Mouse (Mus musculus) heart, postnatal 0 days (tissue): ENCODE data around the gene Ifit1bl1. TPM values are rescaled to one million over a fixed set of nuclear protein-coding genes. Genes with fewer than 3 reads are reported as not detected.
"Not testable (repeated sequence)": the region's sequence is repeated elsewhere in the genome, so short reads cannot be mapped to it uniquely, and the experiment has no call there.

ENCODE experiments used
- ATAC-seq: fragments of 200-750 bp; cut with Nextera tagmentation; 2 replicates; pipeline ENCODE4 v1.8.0; 2017; ENCODE audit warnings: low read depth, moderate number of reproducible peaks, moderate library complexity; ENCODE audit not compliant: insufficient read depth
- DNase-seq: peaks from one replicate; pipeline ENCODE4 v3.0.0-alpha.2; 2016; ENCODE audit warnings: low spot score
- H3K27ac ChIP-seq: fragments of 300-500 bp; sonication (generic); 2 replicates; pipeline ENCODE4 v1.5.1; 2014; ENCODE audit warnings: low read depth, mild to moderate bottlenecking
- H3K27me3 ChIP-seq: fragments of 300-500 bp; sonication (generic); 2 replicates; pipeline ENCODE4 v1.6.1; 2014; ENCODE audit warnings: low read length, mixed read lengths; ENCODE audit not compliant: control insufficient read depth, insufficient read depth
- H3K36me3 ChIP-seq: fragments of 300-500 bp; sonication (generic); replicated peaks from 2 replicates; pipeline ENCODE4 v1.6.1; 2014; ENCODE audit warnings: low read length, mixed read lengths; ENCODE audit not compliant: control insufficient read depth, insufficient read depth
- H3K4me1 ChIP-seq: fragments of 300-500 bp; sonication (generic); 2 replicates; pipeline ENCODE4 v1.6.1; 2014; ENCODE audit warnings: antibody characterized with exemption; ENCODE audit not compliant: control insufficient read depth, insufficient read depth
- H3K4me2 ChIP-seq: fragments of 300-500 bp; sonication (generic); 2 replicates; pipeline ENCODE4 v1.6.1; 2014; ENCODE audit warnings: low read depth, mild to moderate bottlenecking, low read length, moderate library complexity
- H3K4me3 ChIP-seq: fragments of 300-500 bp; sonication (generic); 2 replicates; pipeline ENCODE4 v1.5.1; 2014; ENCODE audit warnings: low read depth, low read length
- H3K9ac ChIP-seq: fragments of 300-500 bp; sonication (generic); replicated peaks from 2 replicates; pipeline ENCODE4 v1.6.1; 2014; ENCODE audit warnings: low read depth, low read length, mixed read lengths
- H3K9me3 ChIP-seq: fragments of 300-500 bp; sonication (generic); replicated peaks from 2 replicates; pipeline ENCODE4 v1.6.1; 2016; ENCODE audit warnings: low read length; ENCODE audit not compliant: control insufficient read depth
- CTCF ChIP-seq: IDR thresholded peaks from 2 replicates; pipeline ENCODE4 v1.5.1; 2016; ENCODE audit warnings: antibody characterized with exemption, control low read depth, low read depth
- EP300 ChIP-seq: IDR thresholded peaks from 2 replicates; pipeline ENCODE4 v1.6.1; 2016; ENCODE audit warnings: antibody characterized with exemption, low read depth
- WGBS: fragments of 180-500 bp; shearing (Covaris S2); extraction: QIAGEN DNeasy Blood & Tissue Kit; methylation state at CpG from one replicate; pipeline ENCODE4 v1.1.7; 2014; 5-methylcytosine and 5-hydroxymethylcytosine counted together
- polyA plus RNA-seq: library from polyadenylated mRNA; unstranded; fragments of >200 nt; fragmentation: Nextera tagmentation; extraction: Ambion mirVana; gene quantifications from 2 replicates; pipeline ENCODE4 v1.2.1, GENCODE M21; 2015
- total RNA-seq: library from RNA; depleted of rRNA; stranded (reverse); fragments of >200 nt; gene quantifications from 2 replicates; pipeline ENCODE4 v1.2.3, GENCODE M21; 2014; ENCODE audit warnings: low replicate concordance

Gene Ifit1bl1
- total and polyA plus RNA-seq, 2 experiments from 2014 or later, result 0.50 to 3.3 TPM

GRCm38 (mm10) chr19:34620871-34621270 lies 19.1 kb upstream of the Ifit1bl1 start:
- ATAC-seq (no peak), DNase-seq (no peak)
- no peaks in the 10 kb centered on the region for H3K36me3 ChIP-seq
- H3K4me2 ChIP-seq, result no peak overlapping the region
- no peak overlapping the region for H3K9ac ChIP-seq
- H3K4me1 ChIP-seq, result no peaks in the 10 kb centered on the region
- H3K9me3 ChIP-seq, result no peaks in the 10 kb centered on the region
- H3K27me3 ChIP-seq, result no peaks in the 10 kb centered on the region
- H3K4me3 ChIP-seq, result no peak overlapping the region
- no peak overlapping the region for H3K27ac ChIP-seq
- no peak for TF ChIP-seq CTCF
- no peak for TF ChIP-seq EP300
- WGBS, result 91% methylated on average over 5 of the region's 5 CpGs

- H3K4me1 ChIP-seq, H3K9me3 ChIP-seq, H3K27ac ChIP-seq, H3K36me3 ChIP-seq, DNase-seq, H3K9ac ChIP-seq, H3K4me2 ChIP-seq, H3K27me3 ChIP-seq, ATAC-seq, H3K4me3 ChIP-seq: not testable (repeated sequence)
- WGBS, result 69% methylated on average over 5 of the region's 11 CpGs
Measured at GRCm38 (mm10) chr19:34612243-34613001, 10.7 kb upstream of the Ifit1bl1 start.

- H3K9ac ChIP-seq, H3K27ac ChIP-seq, H3K4me1 ChIP-seq, H3K9me3 ChIP-seq, H3K36me3 ChIP-seq, ATAC-seq, H3K4me2 ChIP-seq, DNase-seq, H3K27me3 ChIP-seq, H3K4me3 ChIP-seq: not testable (repeated sequence)
- WGBS, result 64% methylated on average over 3 of the region's 3 CpGs
Measured at GRCm38 (mm10) chr19:34610118-34610517, 8.4 kb upstream of the Ifit1bl1 start.

GRCm38 (mm10) chr19:34607237-34608051 lies 5.7 kb upstream of the Ifit1bl1 start, which contains the start of gene Ifit3b:
Ifit3b (plus strand) TSS chr19:34607970.
- peak within 1 kb of the TSS; percentile 35 for H3K27ac ChIP-seq
- DNase-seq (peak; percentile 29), ATAC-seq (peak; percentile 82)
- not testable (repeated sequence) for H3K4me1 ChIP-seq, H3K4me3 ChIP-seq, H3K36me3 ChIP-seq, H3K27me3 ChIP-seq, H3K9me3 ChIP-seq, H3K4me2 ChIP-seq, H3K9ac ChIP-seq
- WGBS, result 20% methylated on average over 4 of the region's 4 CpGs

- no peak overlapping the region for H3K27ac ChIP-seq
- H3K36me3 ChIP-seq, result no peaks in the 10 kb centered on the region
- no peak overlapping the region for H3K9ac ChIP-seq
- no peak overlapping the region for H3K4me3 ChIP-seq
- TF ChIP-seq CTCF (no peak), EP300 (no peak)
- DNase-seq, result no peak
- H3K4me2 ChIP-seq, result no peak overlapping the region
- 86% methylated on average over 3 of the region's 3 CpGs for WGBS
- no peaks in the 10 kb centered on the region for H3K27me3 ChIP-seq
- no peaks in the 10 kb centered on the region for H3K4me1 ChIP-seq
- no peak for ATAC-seq
- H3K9me3 ChIP-seq, result no peaks in the 10 kb centered on the region
Measured at GRCm38 (mm10) chr19:34605472-34605871, 3.7 kb upstream of the Ifit1bl1 start.

GRCm38 (mm10) chr19:34599250-34599649 lies 2.5 kb downstream of the Ifit1bl1 start:
- H3K4me1 ChIP-seq, result peaks cover 16% of the 10 kb centered on the region
- not testable (repeated sequence) for ATAC-seq, H3K27me3 ChIP-seq, H3K27ac ChIP-seq, H3K9me3 ChIP-seq, H3K4me2 ChIP-seq, H3K36me3 ChIP-seq, H3K4me3 ChIP-seq, H3K9ac ChIP-seq
- DNase-seq, result peak; percentile 13
